Mouse (Mus musculus) thymus, postnatal 0 days (tissue): ENCODE measurements around the gene Cpm. TPM values are rescaled to one million over a fixed set of nuclear protein-coding genes. Genes with fewer than 3 reads are reported as not detected.
"Not testable (repeated sequence)": the region's sequence is repeated elsewhere in the genome, so short reads cannot be mapped to it uniquely, and the experiment has no call there.

Experiments
- DNase-seq: peaks from one replicate; pipeline ENCODE4 v3.0.0-alpha.2; 2015; ENCODE audit warnings: low spot score
- polyA plus RNA-seq: library from polyadenylated mRNA; unstranded; fragments of >200 nt; fragmentation: Nextera tagmentation; extraction: Ambion mirVana; gene quantifications from 2 replicates; pipeline ENCODE4 v1.2.1, GENCODE M21; 2015

The Cpm gene
- polyA plus RNA-seq, 1 experiment from 2014 or later = 3.5 TPM

GRCm38 (mm10) chr10:117593041-117593570 lies 36.2 kb upstream of the Cpm start:
- no peak for DNase-seq

GRCm38 (mm10) chr10:117593857-117594256 lies 35.4 kb upstream of the Cpm start:
- DNase-seq = no peak

GRCm38 (mm10) chr10:117594291-117594850 lies 34.9 kb upstream of the Cpm start:
- DNase-seq = no peak

DNA sequence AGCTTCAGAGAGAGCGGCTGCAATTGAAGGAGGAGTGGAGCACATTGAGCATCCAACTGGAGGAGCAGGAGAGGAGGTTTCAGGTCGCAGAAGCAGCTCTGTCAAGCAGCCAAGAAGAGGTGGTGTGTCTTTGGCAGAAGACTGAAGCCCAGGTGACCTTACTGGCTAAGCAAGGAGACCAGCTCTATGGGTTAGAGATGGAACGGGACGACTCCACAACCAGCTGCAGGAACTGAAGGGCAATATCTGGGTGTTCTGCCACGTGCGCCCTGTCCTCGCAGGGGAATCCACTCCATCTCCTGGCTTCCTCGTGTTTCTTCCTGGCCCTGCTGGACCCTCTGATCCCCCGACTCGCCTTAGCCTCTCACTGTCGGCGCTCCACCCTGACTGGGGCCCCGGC lies 34.4 kb upstream of the Cpm start:
- DNase-seq = no peak

DNA sequence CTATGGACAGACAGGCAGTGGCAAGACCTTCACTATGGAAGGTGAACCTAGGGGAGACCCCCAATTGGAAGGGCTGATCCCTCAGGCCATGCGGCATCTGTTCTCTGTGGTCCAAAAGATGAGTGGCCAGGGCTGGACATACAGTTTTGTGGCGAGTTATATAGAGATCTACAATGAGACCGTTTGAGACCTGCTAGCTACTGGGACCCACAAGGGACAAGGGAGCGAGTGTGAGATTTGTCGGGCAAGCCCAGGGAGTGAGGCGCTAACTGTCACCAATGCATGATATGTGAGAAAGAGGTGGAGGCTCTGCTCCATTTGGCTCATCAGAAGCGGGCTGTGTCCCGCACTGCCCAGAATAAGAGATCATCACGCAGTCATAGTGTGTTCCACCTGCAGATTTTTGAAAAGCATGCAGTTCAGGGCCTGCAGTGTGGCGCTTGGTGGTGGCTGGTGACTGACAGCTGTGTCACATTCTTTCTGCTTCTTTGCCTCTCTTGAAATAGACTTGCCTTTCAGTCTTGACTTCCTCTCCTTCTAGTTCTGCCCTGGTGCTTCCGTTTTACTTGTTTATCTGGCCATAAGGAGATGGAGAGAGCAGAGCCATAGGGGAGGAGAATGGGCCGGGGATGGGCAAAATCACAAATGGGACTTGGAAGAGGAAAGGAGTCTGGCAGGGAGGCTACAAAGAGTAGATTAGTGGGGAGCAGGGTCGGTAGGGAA lies 33.7 kb upstream of the Cpm start:
- peak; percentile 17 for DNase-seq

DNA sequence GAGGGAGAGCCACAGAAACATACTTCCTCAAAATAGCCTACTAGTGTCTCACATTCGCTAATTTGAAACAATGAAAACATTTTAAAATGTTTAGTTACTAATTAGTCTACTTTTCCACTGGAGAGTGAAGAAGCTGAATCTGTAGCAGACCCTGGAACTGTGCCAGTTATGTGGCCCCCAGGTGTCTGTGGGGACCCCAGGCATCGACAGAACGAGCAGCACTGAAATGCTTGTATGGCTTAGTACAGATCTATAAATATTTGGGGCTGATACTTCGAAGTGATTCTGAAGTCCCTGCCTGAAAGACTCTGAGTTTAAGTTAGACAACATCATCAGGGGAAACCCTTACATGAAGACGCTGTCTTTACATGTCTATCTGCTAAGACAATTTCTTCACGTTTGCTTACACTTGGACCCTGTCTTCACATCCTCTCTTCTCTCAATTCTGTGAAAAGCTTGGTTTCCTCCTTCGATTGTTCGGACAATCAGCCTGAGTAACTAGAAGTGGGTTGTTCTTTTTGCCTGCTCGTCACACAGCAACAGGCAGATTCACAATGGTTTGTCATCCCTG lies 33.0 kb upstream of the Cpm start:
- no peak for DNase-seq

GRCm38 (mm10) chr10:117596771-117597324 lies 32.5 kb upstream of the Cpm start:
- no peak for DNase-seq

DNA sequence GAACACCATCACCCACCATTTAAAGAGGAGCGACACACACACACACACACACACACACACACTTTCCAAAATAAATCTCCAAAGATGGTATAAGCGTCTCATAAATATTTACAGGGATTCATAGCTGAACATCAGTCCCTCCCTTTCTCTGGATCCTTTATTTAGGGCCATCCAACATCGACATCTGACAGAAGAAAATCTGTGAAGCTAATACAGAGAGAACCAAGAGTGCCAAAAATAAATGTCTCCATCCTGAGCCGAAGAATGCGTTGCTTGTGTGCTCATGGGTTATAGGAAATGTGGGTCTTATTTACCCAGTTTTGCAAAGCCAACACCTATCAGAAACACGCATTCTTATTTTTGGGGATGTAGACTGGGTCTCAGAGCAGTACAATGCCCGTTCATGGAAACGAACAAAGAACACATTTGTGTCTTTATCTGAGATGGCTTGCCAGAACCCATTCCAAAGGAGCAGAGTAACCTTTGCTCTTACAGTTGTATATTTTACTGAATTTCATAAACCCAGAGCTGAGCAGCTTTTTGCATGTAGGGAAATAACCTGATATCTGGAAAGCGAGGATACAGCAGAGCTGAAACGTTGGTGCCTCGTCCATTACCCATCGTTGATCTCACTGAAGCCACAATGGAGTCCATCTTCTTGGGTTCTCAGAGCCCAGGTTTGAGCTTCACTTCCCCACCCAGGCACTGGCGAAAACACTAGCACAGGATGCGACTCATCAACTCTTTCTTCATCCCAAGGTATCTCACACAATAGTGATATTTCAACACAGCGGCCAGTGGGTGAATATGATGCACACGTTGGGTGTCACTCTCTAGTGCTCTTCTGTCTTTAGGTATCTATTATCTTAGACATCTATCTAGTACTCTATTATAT lies 31.7 kb upstream of the Cpm start:
- not testable (repeated sequence) for DNase-seq

- no peak for DNase-seq
Observed at GRCm38 (mm10) chr10:117598266-117598950, 30.9 kb upstream of the Cpm start.

DNA sequence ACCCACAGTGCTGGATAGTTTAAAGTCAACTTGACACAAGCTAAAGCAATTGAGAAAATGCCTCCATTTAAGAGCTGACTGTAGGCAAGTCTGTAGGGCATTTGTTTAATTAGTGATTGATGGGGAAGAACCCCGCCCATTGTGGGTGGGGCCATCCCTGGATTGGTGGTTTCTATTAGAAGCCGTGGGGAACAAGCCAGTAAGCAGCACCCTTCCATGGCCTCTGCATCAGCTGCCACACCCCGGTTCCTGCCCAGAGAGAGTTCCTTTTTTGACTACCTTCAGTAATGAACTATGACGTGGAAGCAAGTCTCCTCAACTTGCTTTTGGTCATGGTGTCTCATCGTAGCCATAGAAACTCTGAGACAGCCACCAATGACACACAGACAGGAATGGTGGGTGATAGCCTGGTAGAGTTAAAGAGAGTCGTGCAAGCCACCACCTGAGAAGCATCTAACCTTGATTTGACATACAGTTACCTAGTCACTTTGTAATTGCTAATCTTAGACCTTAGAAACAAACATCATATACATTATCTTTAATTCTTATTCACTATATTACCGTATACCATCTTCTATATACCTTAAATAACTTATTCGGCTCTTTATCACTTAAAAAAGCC lies 30.2 kb upstream of the Cpm start:
- DNase-seq = not testable (repeated sequence)

GRCm38 (mm10) chr10:117601146-117602035 lies 27.9 kb upstream of the Cpm start:
- no peak for DNase-seq

DNA sequence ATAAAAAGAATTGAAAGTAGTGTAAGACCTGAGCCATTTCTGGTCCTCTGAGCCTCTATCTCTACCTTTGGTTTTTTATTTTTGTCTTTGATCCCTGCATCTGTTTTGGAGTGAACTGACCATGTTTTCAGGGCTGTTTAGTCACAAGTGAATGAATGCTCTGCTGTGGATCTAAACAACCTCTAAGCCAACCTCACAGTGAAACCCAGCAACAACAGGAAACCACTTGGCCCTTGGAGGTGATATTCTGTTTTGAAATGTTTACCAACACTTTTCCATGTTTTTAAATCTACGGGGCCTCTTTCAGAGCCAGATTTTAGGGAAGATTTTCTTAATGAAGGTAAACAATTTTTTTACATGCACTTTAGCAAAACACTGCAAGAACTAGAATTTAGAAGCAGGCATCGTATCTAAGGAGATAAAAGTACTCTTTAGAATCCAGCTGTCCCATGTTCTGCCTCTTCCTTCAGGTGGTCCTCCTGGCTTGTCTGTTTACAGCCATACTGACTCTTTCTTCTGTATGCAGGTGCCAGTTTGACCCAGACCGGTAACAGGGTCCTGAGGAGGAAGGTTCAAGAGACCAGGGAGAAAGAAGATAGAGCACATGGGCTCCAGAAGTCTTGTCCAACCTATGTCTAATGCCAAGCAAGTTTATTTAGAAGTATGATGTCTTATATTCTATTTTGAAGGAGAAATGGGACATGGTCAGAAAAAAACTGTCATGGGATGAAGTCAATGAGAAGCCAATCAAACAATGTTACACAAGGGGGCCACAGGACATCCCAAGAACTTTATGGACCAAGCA lies 26.8 kb upstream of the Cpm start:
- no peak for DNase-seq

DNA sequence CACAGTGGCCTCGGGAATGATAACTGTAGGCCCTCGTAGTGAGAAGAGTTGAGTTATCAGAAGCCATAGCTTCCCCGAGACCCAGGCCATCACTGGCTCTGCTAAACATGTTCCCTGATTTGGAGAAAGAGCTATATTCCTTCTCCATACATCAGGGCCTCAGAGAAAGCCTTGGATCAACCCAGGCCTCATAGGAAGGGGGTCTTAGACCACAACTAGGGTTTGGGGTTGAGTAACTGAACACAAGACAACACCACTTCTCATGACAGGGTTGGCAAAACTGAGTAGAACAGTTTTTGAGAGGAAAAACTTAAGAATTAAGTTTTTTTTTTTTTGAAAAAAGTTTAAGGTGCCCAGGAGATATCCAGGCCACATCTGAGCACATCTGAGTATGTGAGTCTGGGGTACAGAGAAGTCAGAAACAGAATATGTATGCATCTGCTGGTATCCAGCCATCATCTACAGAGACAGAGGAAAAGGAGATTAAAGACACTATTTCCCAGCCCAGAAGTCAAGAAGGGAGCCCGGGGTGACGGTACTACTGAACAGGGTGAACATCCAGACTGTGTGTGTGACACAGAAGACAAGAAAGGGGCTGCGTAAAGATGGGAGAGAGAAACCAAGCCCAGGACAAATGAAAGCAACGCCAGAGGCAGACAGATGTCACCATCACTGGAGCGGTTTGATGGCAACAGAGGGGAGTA lies 26.0 kb upstream of the Cpm start:
- no peak for DNase-seq

- DNase-seq = no peak
Observed at GRCm38 (mm10) chr10:117603834-117604623, 25.3 kb upstream of the Cpm start.

GRCm38 (mm10) chr10:117604624-117605282 lies 24.5 kb upstream of the Cpm start:
- DNase-seq = no peak
